Mouse (Mus musculus) left cerebral cortex, adult 18-20 months (tissue): ENCODE results near the gene Tbxas1. TPM values are rescaled to one million over a fixed set of nuclear protein-coding genes. Genes with fewer than 3 reads are reported as not detected.

Experiments
- DNase-seq, 2 experiments: peaks; one replicate each; pipeline ENCODE4 v3.0.0; 2021 to 2022; ENCODE audit warnings: low spot score in 2 of 2, mixed read lengths in 1 of 2
- total RNA-seq, 2 experiments: library from RNA; stranded (reverse); gene quantifications; 2 replicates each; pipeline ENCODE4 v1.2.3; 2021

Gene Tbxas1
- total RNA-seq, 2 experiments from 2014 or later: 2.0 to 2.2 TPM

DNA sequence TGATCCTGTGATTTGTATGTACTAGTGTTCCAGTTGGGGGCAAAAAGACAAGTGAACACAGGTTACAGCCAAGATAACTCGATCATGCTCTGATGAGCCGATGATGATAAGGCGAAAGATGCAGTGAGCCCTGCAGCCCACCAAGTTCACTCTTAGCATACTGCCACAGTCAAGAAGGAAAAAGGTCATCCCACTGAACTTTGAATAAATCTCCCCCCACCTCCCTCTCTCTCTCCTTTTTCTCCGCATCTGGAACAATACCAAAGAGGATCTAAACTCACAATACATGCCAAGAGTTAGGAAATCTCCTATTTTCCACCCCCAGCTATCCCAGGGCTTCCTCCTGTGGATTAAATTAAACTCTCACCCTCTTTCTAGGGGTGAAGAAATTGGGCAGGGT is 12.2 kb downstream of the Tbxas1 start:
- DNase-seq: no peak

DNA sequence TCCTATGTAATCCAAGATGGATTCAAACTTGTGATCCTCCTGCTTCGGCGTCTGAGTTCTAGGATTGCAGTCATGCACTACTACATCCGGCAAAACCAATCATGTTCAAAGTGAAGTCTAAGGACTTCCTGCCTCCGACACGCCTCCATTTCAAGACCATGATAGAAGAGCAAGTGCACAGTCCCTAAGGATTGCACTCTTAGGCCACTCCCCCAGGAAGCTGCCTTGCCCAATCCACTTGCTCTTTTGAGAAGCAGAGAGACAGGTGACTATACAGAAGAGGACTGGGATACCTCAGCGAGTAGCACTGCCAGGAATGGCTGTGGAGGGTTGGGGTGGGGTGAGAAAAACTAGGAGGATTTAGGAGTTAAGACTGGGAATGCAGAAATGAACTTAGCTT is 14.0 kb downstream of the Tbxas1 start:
- DNase-seq: no peak

DNA sequence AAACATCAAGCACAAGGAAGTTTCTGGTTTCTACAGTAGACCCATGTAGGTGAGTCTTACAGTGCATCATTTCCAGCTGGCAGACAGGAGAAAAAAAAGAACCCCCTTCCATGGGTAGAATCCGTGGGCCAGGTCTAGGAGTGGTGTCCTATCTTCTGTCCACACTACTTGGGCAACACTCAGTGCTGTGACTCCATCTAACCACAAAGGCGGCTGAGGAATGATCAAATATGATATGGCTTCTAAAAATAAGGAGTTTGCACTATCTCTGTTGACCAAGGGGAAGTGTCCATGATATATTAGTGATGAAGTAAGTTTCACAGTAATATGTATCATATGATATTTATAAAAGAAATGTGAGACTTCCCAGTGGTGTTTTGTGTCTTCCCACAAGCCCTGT is 16.8 kb downstream of the Tbxas1 start:
- no peak for DNase-seq

DNA sequence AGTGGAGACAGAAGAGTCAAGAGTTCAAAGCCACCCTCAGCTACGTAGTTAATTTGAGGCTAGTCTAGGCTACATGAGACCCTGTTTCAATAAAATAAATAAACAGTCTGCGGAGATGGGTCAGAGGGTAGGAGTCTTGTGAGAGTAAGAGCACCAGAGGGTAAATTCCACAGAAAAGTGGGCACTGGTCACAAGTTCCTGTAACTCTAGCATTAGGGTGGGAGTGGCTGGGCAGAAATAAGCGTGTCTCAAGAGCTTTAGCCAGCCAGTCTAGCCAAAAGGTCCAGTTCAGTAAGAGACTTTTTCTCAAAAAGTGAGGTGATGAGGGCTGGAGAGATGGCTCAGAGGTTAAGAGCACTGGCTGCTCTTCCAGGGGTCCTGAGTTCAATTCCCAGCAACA is 18.4 kb downstream of the Tbxas1 start:
- DNase-seq: no peak

DNA sequence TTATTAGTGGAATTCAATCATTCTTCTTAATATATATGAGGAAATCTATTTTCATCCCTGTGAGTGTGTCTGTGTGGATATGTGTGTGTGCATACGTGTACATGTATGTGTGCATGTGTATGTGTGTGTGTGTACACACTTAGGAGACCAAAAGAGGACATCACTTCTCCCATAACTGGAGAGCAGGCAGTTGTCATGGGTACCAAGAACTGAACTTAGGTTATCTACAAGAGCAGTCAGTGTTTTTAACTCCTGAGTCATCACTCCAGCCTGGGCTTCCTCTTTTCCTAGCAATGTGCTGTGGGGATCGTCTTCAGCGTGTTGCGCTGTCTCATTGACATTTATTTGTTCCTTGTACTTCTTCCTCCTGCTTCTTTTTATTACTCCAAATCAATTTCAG is 24.9 kb downstream of the Tbxas1 start:
- DNase-seq: no peak

DNA sequence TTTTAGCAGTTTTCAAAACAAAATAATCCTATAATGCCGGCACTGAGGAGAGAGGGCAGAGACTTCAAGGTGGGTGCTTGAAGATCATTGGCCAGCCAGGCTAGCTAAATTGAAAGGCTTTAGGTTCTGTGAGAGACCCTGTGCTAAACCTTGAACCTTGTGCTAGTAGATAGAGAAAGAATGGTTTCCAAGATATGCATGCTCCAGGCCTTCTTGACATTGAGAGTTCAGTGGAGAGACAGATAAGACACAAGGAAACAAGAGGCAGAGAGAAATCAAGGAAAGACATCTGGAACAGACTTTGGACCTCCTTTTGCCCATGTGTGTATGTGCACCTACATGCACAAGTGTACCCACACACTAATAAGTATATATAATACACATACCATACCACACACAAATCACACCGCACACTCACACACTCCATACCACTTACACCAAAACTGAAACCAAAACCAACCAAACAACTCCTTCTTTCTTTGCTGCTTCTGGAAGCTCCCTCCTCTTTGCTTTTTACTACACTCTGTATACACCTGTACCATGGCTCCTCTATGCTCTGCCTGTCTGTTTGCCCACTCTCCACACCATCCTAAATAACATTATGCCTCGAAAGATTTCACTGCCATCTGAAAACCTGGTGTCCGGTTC is 25.4 kb downstream of the Tbxas1 start:
- no peak for DNase-seq

DNA sequence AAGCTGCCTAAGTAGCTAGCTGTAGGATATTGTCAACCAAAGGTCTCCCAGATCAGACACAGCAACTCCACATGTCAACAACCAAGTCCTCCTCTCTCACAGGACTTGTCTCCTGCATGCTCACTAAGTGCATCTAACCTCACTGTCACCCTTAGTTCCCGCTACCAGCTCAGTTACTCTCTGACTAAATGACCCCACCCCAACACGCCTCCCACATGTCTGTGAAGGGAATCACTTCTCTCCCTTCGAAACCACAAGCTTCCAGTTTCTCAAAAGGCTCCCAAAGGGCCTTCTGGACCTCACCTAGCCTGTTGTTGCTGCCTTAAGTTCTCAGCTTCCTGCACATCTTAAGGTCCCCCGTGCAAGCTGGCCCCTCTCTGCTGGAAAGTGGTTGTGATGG is 25.9 kb downstream of the Tbxas1 start:
- no peak for DNase-seq

DNA sequence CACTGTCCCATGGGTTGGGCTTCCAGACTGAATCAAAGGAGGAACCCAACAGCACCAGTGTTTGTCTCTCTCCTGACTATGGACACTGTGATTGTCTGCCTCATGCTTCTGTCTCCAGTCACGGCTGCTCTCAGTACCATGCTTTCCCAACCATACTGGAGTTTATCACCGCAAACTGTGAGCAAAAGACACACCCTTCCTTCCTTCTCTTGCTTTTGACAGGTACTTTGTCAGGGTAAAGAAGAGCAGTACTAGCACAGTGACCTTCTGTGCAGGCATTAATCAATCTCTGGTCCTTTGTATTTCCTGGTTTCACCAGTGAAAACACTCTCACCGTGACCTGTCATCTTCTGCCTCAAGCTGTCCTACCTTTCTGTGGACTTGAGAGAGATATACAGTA is 26.4 kb downstream of the Tbxas1 start:
- DNase-seq: no peak

DNA sequence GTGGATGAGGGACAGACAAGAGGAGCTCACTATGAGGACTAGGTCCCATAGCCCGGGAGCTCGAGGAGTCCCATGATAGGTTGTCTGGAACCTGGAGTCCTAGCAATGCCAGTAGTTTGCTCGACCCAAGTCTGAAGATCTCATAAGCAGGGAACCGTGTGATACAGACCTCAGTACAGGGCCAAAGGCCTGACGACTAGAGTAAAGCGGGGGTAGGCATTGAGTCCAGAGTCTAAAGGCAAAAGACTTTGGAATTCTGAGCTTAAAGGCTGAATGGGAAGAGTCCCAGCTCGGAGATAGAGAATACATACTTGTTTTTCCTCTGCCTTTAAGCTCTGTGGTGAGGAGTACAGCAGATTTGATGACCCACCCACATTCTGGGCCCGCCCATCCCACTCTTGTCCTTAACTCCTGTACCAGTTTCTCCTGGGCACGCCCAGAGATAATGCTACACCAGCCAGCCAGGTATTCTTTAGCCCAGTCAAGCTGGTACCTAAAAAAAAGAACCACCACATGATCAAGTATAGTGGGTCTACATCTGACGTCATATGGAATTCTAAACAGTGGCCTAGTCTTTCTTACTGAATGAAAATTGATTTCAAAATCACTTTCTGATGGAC is 27.7 kb downstream of the Tbxas1 start:
- DNase-seq: no peak

DNA sequence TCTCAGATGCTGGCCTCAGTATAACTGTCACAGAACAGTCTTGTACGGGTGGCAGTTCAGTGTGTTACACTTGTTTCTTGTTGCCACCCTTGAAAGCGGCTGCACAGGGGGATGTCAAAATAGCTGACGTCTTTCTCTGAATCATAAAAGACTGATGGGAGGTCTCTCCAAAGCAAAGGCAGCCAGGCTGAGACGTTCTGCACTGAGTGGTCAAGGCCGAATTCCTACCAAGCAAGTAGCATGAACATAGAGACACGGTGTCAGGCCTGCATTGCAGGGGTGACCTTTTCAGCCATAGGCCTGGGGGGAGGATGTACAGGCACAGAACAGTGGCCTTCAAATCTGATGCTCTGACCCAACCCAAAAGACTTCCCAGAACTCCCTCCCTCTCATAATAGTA is 30.8 kb downstream of the Tbxas1 start:
- no peak for DNase-seq

DNA sequence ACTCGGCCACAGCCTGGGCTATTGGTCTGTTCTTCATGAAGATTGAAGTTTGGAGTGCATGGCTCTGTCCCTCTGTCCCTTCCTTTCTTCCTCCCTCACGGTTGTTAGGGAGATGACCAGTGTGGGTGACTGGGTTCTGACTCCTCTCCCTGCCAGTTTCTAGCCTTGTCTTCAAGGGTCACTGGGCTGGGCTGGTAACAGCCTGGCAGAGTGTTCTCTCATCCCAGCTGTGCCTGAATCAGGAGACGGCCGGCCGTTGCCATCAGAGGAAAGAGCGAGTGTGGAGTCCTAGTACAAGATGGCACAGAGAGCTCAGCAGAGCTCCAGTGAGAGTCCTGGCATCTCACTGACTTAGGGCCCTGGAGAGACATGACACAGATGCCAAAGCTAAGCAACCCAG is 33.2 kb downstream of the Tbxas1 start:
- DNase-seq: no peak

DNA sequence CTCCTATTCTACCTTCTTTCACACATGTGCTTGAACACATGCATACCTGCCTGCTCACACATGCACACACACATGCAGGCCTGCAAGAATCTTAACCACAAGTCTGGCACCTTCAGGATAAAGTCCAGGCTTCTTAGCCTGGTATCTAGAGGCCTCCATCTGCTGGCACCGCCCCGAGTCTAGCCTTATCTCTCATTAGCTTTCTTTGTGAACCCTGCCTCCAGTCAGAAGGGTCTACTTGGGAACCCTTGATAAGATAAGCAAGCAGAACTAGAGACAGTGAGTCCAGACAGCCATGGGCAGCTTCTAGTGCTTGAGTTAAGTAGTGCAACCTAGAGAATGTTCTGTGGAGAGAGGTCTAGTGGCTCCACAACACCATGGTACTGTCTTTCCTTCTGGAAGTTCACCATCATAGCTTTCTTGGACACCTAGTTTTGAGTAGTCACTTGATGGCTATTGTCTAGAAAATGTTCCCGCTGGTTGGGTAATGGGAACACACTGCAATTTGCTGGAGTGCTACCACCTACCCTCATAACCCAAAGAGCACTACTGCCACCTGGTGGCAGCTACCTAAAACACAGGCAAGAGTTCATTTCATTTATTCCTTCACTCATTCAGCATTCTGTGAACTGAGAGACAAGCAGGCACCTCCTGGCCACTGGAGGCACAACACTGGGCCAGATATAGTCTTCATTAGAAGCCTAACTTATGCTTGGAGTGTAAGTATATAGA is 35.8 kb downstream of the Tbxas1 start:
- peak; percentile 43 to 68 for DNase-seq

DNA sequence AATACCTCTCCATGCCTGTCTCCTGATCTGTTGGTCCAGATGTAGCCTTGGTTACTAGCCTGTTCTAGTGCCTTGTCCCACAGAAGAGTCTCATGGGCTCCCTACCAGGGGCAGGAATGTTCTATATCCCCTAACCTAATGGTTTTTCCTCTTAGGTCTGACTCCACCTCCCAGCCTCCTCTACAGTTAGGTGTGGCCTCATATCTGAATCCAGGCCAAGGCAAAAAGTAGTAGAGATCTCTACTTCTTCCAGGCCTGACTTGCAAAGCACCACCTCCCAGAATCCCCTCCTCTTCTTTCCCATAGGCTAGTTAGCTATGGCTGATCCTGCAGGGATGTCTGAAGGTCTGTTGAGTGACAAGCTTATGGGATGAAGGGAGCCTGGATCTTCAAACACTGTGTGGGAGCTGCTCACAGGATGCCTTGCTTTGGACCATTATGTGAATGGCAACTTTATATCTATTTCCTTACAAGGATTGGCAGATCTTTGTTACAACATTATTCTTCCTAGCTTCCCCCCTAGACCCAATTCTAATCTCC is 37.0 kb downstream of the Tbxas1 start:
- DNase-seq: no peak

DNA sequence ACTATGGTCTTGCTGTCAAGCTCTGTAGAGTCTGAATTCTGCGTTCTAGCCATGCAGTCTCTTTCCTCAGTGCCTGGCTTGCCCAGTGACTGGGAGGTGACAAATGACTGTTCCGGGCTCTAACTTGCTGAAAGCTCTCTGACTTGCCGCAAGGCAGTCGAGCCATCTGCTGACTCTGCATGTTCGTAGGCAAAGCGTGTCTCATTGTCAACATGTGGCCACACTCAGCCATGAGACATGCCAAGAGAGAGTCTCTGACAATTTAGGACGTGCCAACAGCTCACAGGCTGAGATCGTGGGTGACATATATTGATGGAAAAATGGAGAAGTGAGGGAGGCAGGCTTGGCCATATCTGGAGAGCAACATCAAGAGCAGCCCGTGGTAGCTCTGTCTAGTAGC is 37.6 kb downstream of the Tbxas1 start:
- DNase-seq: peak in 1 of 2 experiments; percentile 12

DNA sequence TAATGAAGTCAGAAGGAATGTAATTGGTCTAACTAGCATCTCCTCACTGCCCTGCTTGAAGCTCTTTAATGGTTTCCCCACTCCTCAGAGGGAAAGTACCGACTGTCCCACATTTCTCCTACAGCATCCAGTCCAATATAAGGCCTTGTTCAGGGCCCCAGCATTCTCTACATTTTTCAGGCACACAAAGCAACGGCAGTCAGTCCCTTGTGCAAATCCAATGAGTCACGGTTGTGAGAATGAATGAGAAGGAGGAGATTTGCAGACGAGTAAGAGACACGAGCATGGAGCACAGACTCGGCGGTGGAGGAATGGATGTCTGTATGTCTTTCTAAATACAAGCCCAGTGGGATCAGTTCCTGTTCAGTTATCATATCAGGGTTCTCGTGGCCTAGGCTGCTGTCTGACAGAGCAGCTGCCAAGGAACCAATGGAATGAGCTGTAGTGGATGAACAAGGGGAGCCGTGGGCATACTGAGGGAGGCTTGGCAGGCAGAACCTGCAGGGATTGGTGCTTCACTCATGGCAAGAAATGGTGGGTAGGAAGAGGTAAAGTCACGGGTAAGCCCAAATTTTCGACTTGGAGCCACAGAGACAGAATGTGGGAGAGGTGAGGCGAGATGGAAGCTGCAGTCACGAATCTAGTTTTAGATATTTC is 38.3 kb downstream of the Tbxas1 start:
- DNase-seq: peak; percentile 19 to 28

DNA sequence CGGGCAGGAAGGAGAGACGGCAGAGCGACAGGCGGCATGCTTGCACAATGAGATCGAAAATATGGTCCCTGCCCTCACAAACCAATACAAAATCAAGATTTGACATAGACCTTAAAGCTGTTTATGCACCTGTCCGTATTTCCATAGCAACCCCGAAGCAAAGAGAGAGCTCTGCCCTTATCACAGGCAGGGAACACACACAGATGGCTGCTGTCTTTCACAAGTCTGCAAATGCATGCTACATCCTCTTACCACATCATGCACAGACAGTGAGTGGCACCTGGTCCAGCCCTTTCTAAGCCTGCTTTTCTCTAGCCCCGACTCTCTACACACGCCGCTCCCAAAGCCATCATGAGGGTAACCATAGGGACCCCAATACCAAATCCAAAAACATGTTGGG is 39.0 kb downstream of the Tbxas1 start:
- DNase-seq: no peak

DNA sequence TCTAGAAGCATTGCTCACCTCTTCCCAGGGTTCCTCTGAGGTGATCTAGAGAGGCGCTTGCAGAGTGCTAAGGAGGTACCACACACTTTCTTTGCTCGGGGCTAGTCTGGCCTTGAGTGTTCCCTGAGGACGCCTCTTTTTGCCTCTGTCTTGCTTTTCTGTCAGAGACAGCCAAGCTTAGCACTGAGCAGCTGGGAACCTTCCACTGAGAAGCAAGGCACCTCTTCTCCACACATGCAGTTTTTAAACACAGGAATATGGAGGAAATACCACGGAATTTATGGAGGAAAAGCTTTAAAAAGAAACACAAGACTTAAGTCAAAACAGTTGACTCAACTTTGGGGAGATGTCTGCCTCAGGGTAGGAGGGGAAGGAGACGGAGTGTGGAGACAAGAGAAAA is 40.6 kb downstream of the Tbxas1 start:
- no peak for DNase-seq

DNA sequence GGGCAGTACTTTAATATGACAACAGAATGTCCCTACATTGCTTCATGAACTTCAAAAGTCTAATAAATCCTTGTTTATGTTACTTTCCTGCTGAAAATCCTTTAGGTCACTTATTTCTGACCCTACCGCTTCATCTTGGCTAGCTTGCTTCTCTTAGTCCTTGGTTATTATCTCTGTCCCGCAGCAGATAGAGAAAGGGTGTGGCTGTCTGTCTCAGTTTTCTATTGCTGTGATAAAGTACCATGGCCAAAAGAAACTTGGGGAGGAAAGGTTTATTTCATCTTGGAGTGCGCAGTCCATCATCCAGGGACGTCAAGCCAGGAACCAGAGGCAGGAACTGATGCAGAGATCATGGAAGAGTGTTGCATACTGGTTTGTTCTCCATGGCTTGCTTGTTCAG is 41.4 kb downstream of the Tbxas1 start:
- no peak for DNase-seq

DNA sequence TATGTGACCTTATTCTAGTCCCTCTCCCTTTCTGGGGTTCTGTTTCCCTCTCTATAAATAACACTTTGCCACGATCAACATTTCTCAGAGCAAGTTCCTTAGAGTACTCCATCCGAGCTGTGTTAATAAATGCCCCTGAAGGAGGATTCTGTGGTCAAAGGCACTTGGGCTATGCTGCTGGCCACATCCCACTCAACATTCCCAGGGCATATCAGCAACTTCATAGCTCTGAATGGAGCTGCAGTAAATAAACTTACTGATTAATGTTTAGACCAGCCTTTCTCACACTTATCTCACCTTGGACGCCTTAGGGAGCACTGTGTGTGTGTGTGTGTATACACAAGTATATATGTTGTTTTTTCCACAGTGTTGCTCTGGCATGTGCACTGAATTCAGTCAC is 42.2 kb downstream of the Tbxas1 start:
- DNase-seq: no peak

DNA sequence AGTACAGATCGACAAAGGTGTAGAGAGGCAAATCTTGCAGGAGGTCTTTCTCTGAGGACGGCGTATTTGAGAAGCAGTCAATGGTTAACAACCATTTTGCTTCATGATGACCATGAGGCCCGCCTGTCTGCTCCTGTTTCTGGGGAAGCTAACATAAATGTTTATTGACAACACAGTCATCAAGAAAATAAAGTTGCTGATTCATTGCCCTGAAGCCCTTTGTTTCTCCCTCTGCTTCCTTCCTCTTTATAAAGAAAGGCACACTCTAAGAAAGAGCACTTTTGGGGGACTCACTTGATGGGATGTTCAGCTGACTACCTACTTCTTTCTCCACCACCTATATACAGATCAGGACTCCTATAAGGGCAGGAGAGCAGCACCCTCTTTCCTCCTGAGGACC is 43.5 kb downstream of the Tbxas1 start:
- DNase-seq: no peak

DNA sequence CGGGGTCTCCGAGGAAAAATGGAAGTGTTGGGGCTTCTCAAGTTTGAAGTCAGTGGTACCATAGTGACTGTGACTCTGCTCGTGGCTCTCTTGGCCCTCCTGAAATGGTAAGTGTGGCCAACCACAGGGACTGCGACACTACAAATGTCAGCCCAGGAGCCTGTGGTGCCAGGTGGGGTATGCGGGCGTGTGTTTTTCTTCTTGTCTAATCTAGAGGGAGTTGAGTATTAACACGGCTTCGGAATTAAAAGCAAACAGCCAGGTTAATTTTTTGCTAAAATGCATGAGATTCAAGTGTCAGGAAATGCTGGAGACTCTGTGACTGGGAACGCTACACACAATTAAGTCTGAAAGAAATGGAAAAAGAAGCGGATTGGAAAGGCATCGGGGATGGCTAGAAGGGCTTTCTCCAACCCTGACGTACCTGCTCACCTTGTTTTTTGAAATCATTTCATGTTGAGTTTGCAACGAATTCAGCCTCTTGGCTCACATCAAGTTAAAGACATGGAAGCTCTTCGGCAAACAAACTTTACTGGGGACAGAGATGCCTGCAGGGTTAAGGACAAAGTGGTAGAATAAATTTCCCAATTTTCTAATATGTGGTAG is 44.0 kb downstream of the Tbxas1 start:
- no peak for DNase-seq
